Mouse (Mus musculus) myocyte (in vitro differentiated cells): ENCODE results near the gene 3110009E18Rik.

Source experiments
- CEBPB ChIP-seq: IDR thresholded peaks from 2 replicates; pipeline ENCODE4 v1.6.1; 2011; ENCODE audit warnings: mild to moderate bottlenecking, moderate library complexity; ENCODE audit not compliant: poor library complexity, insufficient read depth, severe bottlenecking
- E2F4 ChIP-seq: IDR thresholded peaks from one replicate; pipeline ENCODE4 v1.6.1; 2011; ENCODE audit warnings: mild to moderate bottlenecking, control low read depth, moderate library complexity; ENCODE audit not compliant: insufficient read depth
- MAX ChIP-seq: IDR thresholded peaks from one replicate; pipeline ENCODE4 v1.6.1; 2011; ENCODE audit warnings: low read depth, mild to moderate bottlenecking, control low read depth
- MYOD1 ChIP-seq, 3 experiments: IDR thresholded peaks; one replicate each; pipeline ENCODE4 v1.6.1; 2011; ENCODE audit warnings: control low read depth in 2 of 3, low read depth in 2 of 3, mild to moderate bottlenecking in 2 of 3, moderate library complexity in 1 of 3; ENCODE audit not compliant: insufficient read length in 2 of 3, control insufficient read depth in 1 of 3
- MYOG ChIP-seq, 3 experiments: IDR thresholded peaks; one replicate each; pipeline ENCODE4 v1.6.1; 2011; ENCODE audit warnings: control low read depth in 2 of 3, low read depth in 2 of 3, mild to moderate bottlenecking in 2 of 3; ENCODE audit not compliant: insufficient read length in 2 of 3, control insufficient read depth in 1 of 3, insufficient read depth in 1 of 3
- POLR2A ChIP-seq: IDR thresholded peaks from one replicate; pipeline ENCODE4 v1.6.1; 2011; ENCODE audit warnings: low read depth, mild to moderate bottlenecking, control low read depth, moderate library complexity; ENCODE audit not compliant: insufficient read length
- POLR2AphosphoS2 ChIP-seq: IDR thresholded peaks from one replicate; pipeline ENCODE4 v1.6.1; 2011; ENCODE audit warnings: low read depth, control low read depth; ENCODE audit not compliant: insufficient read length
- REST ChIP-seq: IDR thresholded peaks from one replicate; pipeline ENCODE4 v1.6.1; 2011; ENCODE audit warnings: mild to moderate bottlenecking, control low read depth, moderate library complexity; ENCODE audit not compliant: insufficient read depth, insufficient read length
- SRF ChIP-seq: IDR thresholded peaks from one replicate; pipeline ENCODE4 v1.6.1; 2011; ENCODE audit warnings: low read depth; ENCODE audit not compliant: control insufficient read depth, insufficient read length
- TCF3 ChIP-seq: IDR thresholded peaks from one replicate; pipeline ENCODE4 v1.6.1; 2011; ENCODE audit warnings: low read depth, control low read depth; ENCODE audit not compliant: insufficient read length
- USF1 ChIP-seq: IDR thresholded peaks from one replicate; pipeline ENCODE4 v1.6.1; 2011; ENCODE audit warnings: low read depth, mild to moderate bottlenecking, control low read depth, moderate library complexity

DNA sequence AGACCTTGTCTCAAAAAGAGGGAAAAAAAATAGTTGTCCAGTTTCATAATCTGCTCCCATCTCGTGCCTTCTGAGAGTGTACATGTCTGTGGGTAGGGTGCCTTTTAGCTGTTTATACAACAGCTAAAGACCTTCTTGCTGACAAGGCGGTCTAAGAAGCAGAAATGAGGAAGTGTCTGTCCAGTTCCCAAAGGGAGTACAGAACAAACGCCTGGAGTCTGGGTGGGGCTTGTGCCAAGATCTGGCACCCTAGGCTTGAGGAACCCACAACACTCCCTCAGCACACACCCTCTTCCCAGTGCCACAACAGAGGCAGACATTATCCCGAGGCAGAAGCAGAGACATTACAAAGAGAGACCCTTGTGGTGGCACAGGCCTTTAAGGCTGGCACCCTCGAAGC, 45.5 kb upstream of the 3110009E18Rik start:
- TF ChIP-seq USF1 (no peak), POLR2A (no peak), POLR2AphosphoS2 (no peak), CEBPB (no peak), SRF (no peak), REST (no peak), MAX (no peak), MYOD1 (IDR thresholded peaks at IDR 0.05; ENCODE audit: control insufficient read depth in 1 of 3, insufficient read length in 2 of 3, low read depth in 2 of 3) (no peak), E2F4 (no peak), MYOG (IDR thresholded peaks at IDR 0.05; ENCODE audit: control insufficient read depth in 1 of 3, insufficient read depth in 1 of 3, insufficient read length in 2 of 3, low read depth in 2 of 3) (no peak), TCF3 (no peak)
